Mouse (Mus musculus) stomach, embryonic 16.5 days (tissue): ENCODE measurements around the gene Il11. TPM values are rescaled to one million over a fixed set of nuclear protein-coding genes. Genes with fewer than 3 reads are reported as not detected.

ENCODE experiments used
- ATAC-seq: fragments of 200-750 bp; cut with Nextera tagmentation; 2 replicates; pipeline ENCODE4 v1.8.0; 2017; ENCODE audit warnings: moderate number of reproducible peaks, moderate TSS enrichment; ENCODE audit not compliant: insufficient read depth, low FRiP score
- H3K27ac ChIP-seq: fragments of 300-500 bp; sonication (generic); 2 replicates; pipeline ENCODE4 v1.5.1; 2014; ENCODE audit warnings: low read length
- H3K27me3 ChIP-seq: fragments of 300-500 bp; sonication (generic); 2 replicates; pipeline ENCODE4 v1.6.1; 2014; ENCODE audit warnings: low read length, control low read depth, mixed read lengths; ENCODE audit not compliant: control insufficient read depth, insufficient read depth
- H3K36me3 ChIP-seq: fragments of 300-500 bp; sonication (generic); 2 replicates; pipeline ENCODE4 v1.6.1; 2014; ENCODE audit warnings: low read length; ENCODE audit not compliant: control insufficient read depth, insufficient read depth
- H3K4me1 ChIP-seq: fragments of 300-500 bp; sonication (generic); 2 replicates; pipeline ENCODE4 v1.6.1; 2014; ENCODE audit warnings: low read length, control low read depth, mixed read lengths; ENCODE audit not compliant: control insufficient read depth, insufficient read depth
- H3K4me2 ChIP-seq: fragments of 300-500 bp; sonication (generic); 2 replicates; pipeline ENCODE4 v1.6.1; 2014; ENCODE audit warnings: low read depth, low read length, mixed read lengths
- H3K4me3 ChIP-seq: fragments of 300-500 bp; sonication (generic); replicated peaks from 2 replicates; pipeline ENCODE4 v1.5.1; 2014; ENCODE audit warnings: mild to moderate bottlenecking, low read length
- H3K9ac ChIP-seq: fragments of 300-500 bp; sonication (generic); 2 replicates; pipeline ENCODE4 v1.6.1; 2014; ENCODE audit warnings: low read length
- H3K9me3 ChIP-seq: fragments of 300-500 bp; sonication (generic); replicated peaks from 2 replicates; pipeline ENCODE4 v1.6.1; 2016; ENCODE audit warnings: low read length, control low read depth; ENCODE audit not compliant: control insufficient read depth
- WGBS: fragments of 180-500 bp; shearing (Covaris S2); extraction: QIAGEN DNeasy Blood & Tissue Kit; methylation state at CpG from one replicate; pipeline ENCODE4 v1.1.7; 2014; 5-methylcytosine and 5-hydroxymethylcytosine counted together
- polyA plus RNA-seq: library from polyadenylated mRNA; unstranded; fragments of >200 nt; fragmentation: Nextera tagmentation; extraction: Ambion mirVana; gene quantifications from 2 replicates; pipeline ENCODE4 v1.2.1, GENCODE M21; 2015

The Il11 gene
- polyA plus RNA-seq, 1 experiment from 2014 or later: 0.26 TPM

- WGBS: 65% methylated on average over 4 of the region's 4 CpGs
- Histone ChIP-seq H3K27me3 (no peaks in the 10 kb centered on the region), H3K4me2 (no peak overlapping the region), H3K9ac (no peak overlapping the region), H3K4me3 (no peak overlapping the region), H3K9me3 (no peaks in the 10 kb centered on the region), H3K27ac (no peak overlapping the region), H3K36me3 (peaks cover 10% of the 10 kb centered on the region; the same call in 1 of the 2 replicates), H3K4me1 (peaks cover 23% of the 10 kb centered on the region)
- ATAC-seq: no peak
These were observed 34.3 kb downstream of the Il11 start for GRCm38 (mm10) chr7:4748321-4748720.

GRCm38 (mm10) chr7:4747156-4747899 is 35.3 kb downstream of the Il11 start:
- no peak overlapping the region for H3K9ac ChIP-seq
- 73% methylated on average over 9 of the region's 9 CpGs for WGBS
- H3K27me3 ChIP-seq: no peaks in the 10 kb centered on the region
- no peak overlapping the region for H3K27ac ChIP-seq
- no peaks in the 10 kb centered on the region for H3K9me3 ChIP-seq
- peaks cover 10% of the 10 kb centered on the region; the same call in 1 of the 2 replicates for H3K36me3 ChIP-seq
- peaks cover 23% of the 10 kb centered on the region for H3K4me1 ChIP-seq
- no peak for ATAC-seq
- H3K4me3 ChIP-seq: no peak overlapping the region
- H3K4me2 ChIP-seq: no peak overlapping the region

GRCm38 (mm10) chr7:4746326-4746980 is 36.2 kb downstream of the Il11 start:
- Histone ChIP-seq H3K4me3 (no peak overlapping the region), H3K27me3 (no peaks in the 10 kb centered on the region), H3K4me1 (peaks cover 23% of the 10 kb centered on the region), H3K9ac (no peak overlapping the region), H3K4me2 (no peak overlapping the region), H3K36me3 (peaks cover 10% of the 10 kb centered on the region; the same call in 1 of the 2 replicates), H3K27ac (no peak overlapping the region), H3K9me3 (no peaks in the 10 kb centered on the region)
- WGBS: 89% methylated on average over 22 of the region's 22 CpGs
- no peak for ATAC-seq

- WGBS: over 99% methylated on average over 5 of the region's 6 CpGs
- no peaks in the 10 kb centered on the region for H3K27me3 ChIP-seq
- no peak overlapping the region for H3K4me2 ChIP-seq
- H3K4me1 ChIP-seq: peaks cover 26% of the 10 kb centered on the region
- H3K4me3 ChIP-seq: no peak overlapping the region
- no peak for ATAC-seq
- peaks cover 10% of the 10 kb centered on the region; the same call in 1 of the 2 replicates for H3K36me3 ChIP-seq
- H3K27ac ChIP-seq: no peak overlapping the region
- no peaks in the 10 kb centered on the region for H3K9me3 ChIP-seq
- H3K9ac ChIP-seq: no peak overlapping the region
These were observed 37.8 kb downstream of the Il11 start for GRCm38 (mm10) chr7:4744886-4745285.

- H3K4me1 ChIP-seq: peaks cover 32% of the 10 kb centered on the region
- WGBS: 52% methylated on average over 2 of the region's 2 CpGs
- H3K4me2 ChIP-seq: no peak overlapping the region
- no peak overlapping the region for H3K27ac ChIP-seq
- H3K9ac ChIP-seq: no peak overlapping the region
- no peaks in the 10 kb centered on the region for H3K27me3 ChIP-seq
- H3K36me3 ChIP-seq: peaks cover 10% of the 10 kb centered on the region; the same call in 1 of the 2 replicates
- H3K4me3 ChIP-seq: no peak overlapping the region
- ATAC-seq: no peak
- H3K9me3 ChIP-seq: no peaks in the 10 kb centered on the region
These were observed 39.3 kb downstream of the Il11 start for GRCm38 (mm10) chr7:4743354-4743753.

GRCm38 (mm10) chr7:4742482-4742819 is 40.2 kb downstream of the Il11 start:
- peaks cover 10% of the 10 kb centered on the region; the same call in 1 of the 2 replicates for H3K36me3 ChIP-seq
- peaks cover 29% of the 10 kb centered on the region for H3K4me1 ChIP-seq
- no peak overlapping the region for H3K27ac ChIP-seq
- no peak for ATAC-seq
- H3K4me3 ChIP-seq: no peak overlapping the region
- H3K27me3 ChIP-seq: no peaks in the 10 kb centered on the region
- H3K4me2 ChIP-seq: no peak overlapping the region
- no peak overlapping the region; the same call in 1 of the 2 replicates for H3K9ac ChIP-seq
- 78% methylated on average over 6 of the region's 6 CpGs for WGBS
- H3K9me3 ChIP-seq: no peaks in the 10 kb centered on the region

- no peak for ATAC-seq
- peak overlapping the region; percentile 86 for H3K4me2 ChIP-seq
- H3K9ac ChIP-seq: peak overlapping the region; percentile 90; the same call in 1 of the 2 replicates
- no peak overlapping the region; the same call in 1 of the 2 replicates for H3K27ac ChIP-seq
- H3K4me3 ChIP-seq: peak overlapping the region; percentile 69
- peaks cover 10% of the 10 kb centered on the region; the same call in 1 of the 2 replicates for H3K36me3 ChIP-seq
- H3K4me1 ChIP-seq: peaks cover 29% of the 10 kb centered on the region
- H3K27me3 ChIP-seq: no peaks in the 10 kb centered on the region
- 70% methylated on average over 21 of the region's 21 CpGs for WGBS
- no peaks in the 10 kb centered on the region for H3K9me3 ChIP-seq
These were observed 40.8 kb downstream of the Il11 start for GRCm38 (mm10) chr7:4741672-4742481.

- Histone ChIP-seq H3K27me3 (no peaks in the 10 kb centered on the region), H3K36me3 (peaks cover 4% of the 10 kb centered on the region; the same call in 1 of the 2 replicates), H3K9ac (peak overlapping the region; percentile 90), H3K9me3 (no peaks in the 10 kb centered on the region), H3K27ac (peak overlapping the region; percentile 89), H3K4me3 (peak overlapping the region; percentile 69), H3K4me2 (peak overlapping the region; percentile 86), H3K4me1 (peaks cover 29% of the 10 kb centered on the region)
- no peak for ATAC-seq
- WGBS: 3% methylated on average over 4 of the region's 4 CpGs
These were observed 41.5 kb downstream of the Il11 start for GRCm38 (mm10) chr7:4741151-4741550.
